Mouse (Mus musculus) limb, embryonic 14.5 days (tissue): ENCODE data around the gene Gclc. TPM values are rescaled to one million over a fixed set of nuclear protein-coding genes. Genes with fewer than 3 reads are reported as not detected.

Experiments used
- ATAC-seq: fragments of 200-750 bp; cut with Nextera tagmentation; 2 replicates; pipeline ENCODE4 v1.8.0; 2017; ENCODE audit warnings: low read depth, moderate number of reproducible peaks, moderate TSS enrichment; ENCODE audit not compliant: low FRiP score
- DNase-seq: peaks from one replicate; pipeline ENCODE4 v3.0.0-alpha.2; 2015; ENCODE audit warnings: low spot score
- H3K27ac ChIP-seq: fragments of 300-500 bp; sonication (generic); replicated peaks from 2 replicates; pipeline ENCODE4 v1.5.1; 2014; ENCODE audit warnings: low read depth, mild to moderate bottlenecking, low read length, moderate library complexity, mixed read lengths
- H3K27me3 ChIP-seq: fragments of 300-500 bp; sonication (generic); 2 replicates; pipeline ENCODE4 v1.6.1; 2014; ENCODE audit warnings: low read length, mixed read lengths; ENCODE audit not compliant: control insufficient read depth, insufficient read depth
- H3K36me3 ChIP-seq: fragments of 300-500 bp; sonication (generic); 2 replicates; pipeline ENCODE4 v1.6.1; 2014; ENCODE audit warnings: mild to moderate bottlenecking, low read length, moderate library complexity, mixed read lengths; ENCODE audit not compliant: control insufficient read depth, insufficient read depth
- H3K4me1 ChIP-seq: fragments of 300-500 bp; sonication (generic); 2 replicates; pipeline ENCODE4 v1.6.1; 2014; ENCODE audit warnings: antibody characterized with exemption, low read length, mixed read lengths; ENCODE audit not compliant: control insufficient read depth, insufficient read depth
- H3K4me2 ChIP-seq: fragments of 300-500 bp; sonication (generic); replicated peaks from 2 replicates; pipeline ENCODE4 v1.6.1; 2014; ENCODE audit warnings: low read depth, mild to moderate bottlenecking, low read length, moderate library complexity; ENCODE audit not compliant: severe bottlenecking
- H3K4me3 ChIP-seq: fragments of 300-500 bp; sonication (generic); replicated peaks from 2 replicates; pipeline ENCODE4 v1.5.1; 2014; ENCODE audit warnings: low read length
- H3K9ac ChIP-seq: fragments of 300-500 bp; sonication (generic); 2 replicates; pipeline ENCODE4 v1.6.1; 2014; ENCODE audit warnings: mild to moderate bottlenecking, low read depth, low read length, moderate library complexity; ENCODE audit not compliant: severe bottlenecking
- H3K9me3 ChIP-seq: fragments of 300-500 bp; sonication (generic); 2 replicates; pipeline ENCODE4 v1.6.1; 2016; ENCODE audit warnings: low read length; ENCODE audit not compliant: control insufficient read depth
- POLR2A ChIP-seq: fragments of 200-500 bp; IDR thresholded peaks from 2 replicates; pipeline ENCODE4 v1.8.0; 2012; ENCODE audit warnings: inconsistent platforms, mild to moderate bottlenecking, moderate library complexity, borderline replicate concordance; ENCODE audit not compliant: insufficient read depth, insufficient read length; ENCODE audit errors: extremely low read depth
- WGBS: fragments of 180-500 bp; shearing (Covaris S2); extraction: QIAGEN DNeasy Blood & Tissue Kit; methylation state at CpG from one replicate; pipeline ENCODE4 v1.1.7; 2014; 5-methylcytosine and 5-hydroxymethylcytosine counted together
- polyA plus RNA-seq, 2 experiments: library from polyadenylated mRNA; depleted of rRNA in 1 of 2; stranded (reverse) in 1 of 2; unstranded in 1 of 2; fragments of >200 nt; fragmentation: Nextera tagmentation in 1 of 2; extraction: Ambion mirVana in 1 of 2; gene quantifications; 2 replicates each; pipeline versions ENCODE4 v1.2.1 to v1.2.3; 2012 to 2014

The Gclc gene
- polyA plus RNA-seq (2012; rRNA removed) = 15.2 and 17.0 TPM in 2 replicates
- 14.0 and 15.2 TPM in 2 replicates for polyA plus RNA-seq (2014; fragmentation: Nextera tagmentation; extraction: Ambion mirVana)

- Histone ChIP-seq H3K4me3 (peak within 1 kb of the TSS; percentile 79), H3K4me2 (peak within 1 kb of the TSS; percentile 81), H3K4me1 (peaks cover 17% of the 10 kb centered on the region; the same call in 1 of the 2 replicates), H3K27me3 (no peaks in the 10 kb centered on the region), H3K27ac (peak within 1 kb of the TSS; percentile 59; the same call in 1 of the 2 replicates), H3K36me3 (no peaks in the 10 kb centered on the region), H3K9ac (peak within 1 kb of the TSS; percentile 72), H3K9me3 (no peaks in the 10 kb centered on the region)
- WGBS = 10% methylated on average over 36 of the region's 54 CpGs
- peak; percentile 69 for DNase-seq
- peak; percentile 81; the same call in 1 of the 2 replicates for TF ChIP-seq POLR2A
- ATAC-seq = peak; percentile 88
These were observed at the start of gene Gclc for GRCm38 (mm10) chr9:77753853-77754727. Gene Gclc, plus strand, starts transcription at chr9:77754535.

DNA sequence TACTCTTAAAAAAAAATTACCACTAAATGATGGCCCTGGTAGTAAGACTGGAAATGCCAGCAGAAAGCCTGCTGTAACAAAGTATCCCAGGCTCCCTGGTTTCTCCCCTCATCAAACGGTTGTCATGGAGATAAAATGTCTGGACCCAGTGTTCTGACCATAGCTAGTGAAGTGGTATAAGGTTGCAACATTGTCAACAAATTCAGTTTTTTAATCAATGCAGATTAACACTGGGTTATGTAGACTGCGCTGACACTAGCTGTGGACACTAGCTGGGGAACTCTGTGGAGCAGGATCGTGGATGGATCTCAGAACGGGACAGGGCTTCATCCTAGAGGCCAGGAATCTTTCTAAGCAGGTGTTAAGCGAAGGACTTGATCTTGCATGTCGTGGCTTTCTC, 47.8 kb upstream of the Gclc start:
- Histone ChIP-seq H3K9ac (no peak overlapping the region), H3K4me1 (no peaks in the 10 kb centered on the region), H3K9me3 (no peaks in the 10 kb centered on the region), H3K4me3 (no peak overlapping the region), H3K4me2 (no peak overlapping the region), H3K27me3 (no peaks in the 10 kb centered on the region), H3K36me3 (no peaks in the 10 kb centered on the region), H3K27ac (no peak overlapping the region)
- ATAC-seq (no peak), DNase-seq (no peak)
- TF ChIP-seq POLR2A = no peak
- WGBS = 80% methylated on average over 6 of the region's 6 CpGs

DNA sequence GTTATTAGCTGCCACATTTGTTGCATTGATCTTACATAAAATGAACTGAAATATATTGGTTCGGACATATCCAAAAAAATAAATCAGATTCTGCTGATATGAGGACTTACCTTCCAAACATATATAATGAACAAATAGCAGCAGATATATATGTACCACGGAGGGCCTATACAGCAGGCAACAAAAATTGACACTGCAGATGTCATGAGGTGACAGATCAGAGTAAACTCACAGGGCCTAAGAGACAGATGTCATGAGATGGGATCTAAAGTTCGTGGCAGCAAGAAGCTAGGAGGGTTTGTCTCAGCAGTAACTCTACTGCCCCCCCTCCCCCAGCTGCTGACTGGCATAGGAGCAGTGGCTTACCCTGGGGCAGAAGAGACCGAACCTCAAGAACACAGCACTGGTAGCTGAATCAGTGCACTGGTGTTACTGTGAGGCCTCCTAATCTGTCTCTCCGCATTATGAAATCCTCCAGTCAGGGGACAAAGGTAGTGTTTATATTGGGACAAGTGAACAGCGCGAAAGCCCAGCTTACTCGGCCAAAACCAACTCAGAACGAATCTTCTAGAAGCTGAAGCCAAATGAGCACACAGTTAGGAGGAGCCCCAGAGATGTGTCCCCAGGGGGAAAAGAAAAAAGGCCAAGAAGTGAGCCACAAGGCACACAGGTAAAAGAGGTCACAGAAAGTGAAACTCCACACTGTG, 46.7 kb upstream of the Gclc start:
- 80% methylated on average over 9 of the region's 9 CpGs for WGBS
- no peak for TF ChIP-seq POLR2A

DNA sequence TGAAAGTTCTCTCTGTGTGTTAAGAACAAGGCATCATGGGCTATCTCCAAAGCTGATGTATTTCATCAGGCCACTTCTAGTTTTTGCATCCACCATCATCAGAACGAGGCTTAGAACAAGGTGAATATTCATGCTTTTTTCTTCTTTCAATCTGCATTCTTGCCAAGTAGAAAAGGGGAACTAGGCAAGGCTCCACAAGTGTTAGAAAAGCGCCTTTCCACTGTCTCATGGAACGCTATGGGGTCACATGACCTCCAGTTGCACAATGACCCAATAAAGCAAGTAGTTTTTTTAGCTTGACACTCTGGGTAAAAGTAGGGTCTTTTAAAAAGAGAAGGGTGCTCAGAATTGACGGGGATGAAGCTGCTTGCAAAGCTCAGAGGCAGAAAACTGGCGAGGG, 45.4 kb upstream of the Gclc start:
- no peak overlapping the region for H3K27ac ChIP-seq
- H3K9ac ChIP-seq = no peak overlapping the region
- DNase-seq (no peak), ATAC-seq (no peak)
- no peaks in the 10 kb centered on the region for H3K4me1 ChIP-seq
- H3K36me3 ChIP-seq = no peaks in the 10 kb centered on the region
- H3K4me2 ChIP-seq = no peak overlapping the region
- 85% methylated on average over 5 of the region's 5 CpGs for WGBS
- no peaks in the 10 kb centered on the region for H3K27me3 ChIP-seq
- no peak overlapping the region for H3K4me3 ChIP-seq
- H3K9me3 ChIP-seq = no peaks in the 10 kb centered on the region
- no peak for TF ChIP-seq POLR2A

More for the DNA sequence above, 46.7 kb upstream of the Gclc start:
- H3K4me1 ChIP-seq = no peaks in the 10 kb centered on the region
- H3K36me3 ChIP-seq = no peaks in the 10 kb centered on the region
- H3K9ac ChIP-seq = no peak overlapping the region
- no peak overlapping the region for H3K4me2 ChIP-seq
- no peak overlapping the region for H3K4me3 ChIP-seq
- H3K27me3 ChIP-seq = no peaks in the 10 kb centered on the region
- DNase-seq = no peak
- ATAC-seq = no peak
- H3K27ac ChIP-seq = no peak overlapping the region
- H3K9me3 ChIP-seq = no peaks in the 10 kb centered on the region

- H3K36me3 ChIP-seq = no peaks in the 10 kb centered on the region
- no peaks in the 10 kb centered on the region for H3K9me3 ChIP-seq
- no peaks in the 10 kb centered on the region for H3K27me3 ChIP-seq
- no peak overlapping the region for H3K4me2 ChIP-seq
- TF ChIP-seq POLR2A = no peak
- no peak for DNase-seq
- H3K9ac ChIP-seq = no peak overlapping the region
- no peak for ATAC-seq
- H3K4me3 ChIP-seq = no peak overlapping the region
- H3K4me1 ChIP-seq = no peaks in the 10 kb centered on the region
- 79% methylated on average over 5 of the region's 5 CpGs for WGBS
- no peak overlapping the region for H3K27ac ChIP-seq
These were observed 43.2 kb upstream of the Gclc start for GRCm38 (mm10) chr9:77711021-77711569.
